28 mouse cellular contexts compared by ENCODE assay signal in the genomic region with DNA sequence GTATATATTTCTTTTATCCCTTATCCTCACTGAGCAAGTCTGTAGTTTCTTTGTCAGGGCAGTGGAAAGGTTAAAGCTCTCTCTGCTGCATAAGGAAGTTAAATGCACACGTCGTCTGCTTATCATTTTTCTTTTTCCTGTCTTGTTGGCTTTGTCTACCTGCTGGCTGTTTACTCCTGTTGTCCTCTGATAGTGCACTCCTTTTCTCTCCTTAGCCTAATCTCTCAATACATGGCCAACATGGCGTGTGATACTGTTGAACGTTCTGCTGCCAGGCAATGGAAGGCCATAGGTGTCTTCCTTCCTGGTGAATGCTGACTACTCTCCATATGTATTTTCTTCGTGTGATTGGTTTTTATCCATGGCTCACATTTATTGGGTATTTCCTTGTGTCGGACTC.
DNase-seq lines count a peak whose midpoint lies in the region; ATAC-seq and TF ChIP-seq lines count a peak whose summit lies in the region.
"Had no signal": no experiment of that assay in that cellular context is flagged by ENCODE, and none has a peak within 500 bp of the region (broad histone marks: within the 10 kb centered on the region; RNA-seq: fewer than 3 reads in every experiment).

No protein-coding gene starts in this region.

- no peak overlapping the region for H3K27ac ChIP-seq in liver, embryonic 14.5 days
- H3K27ac ChIP-seq: forebrain, embryonic 10.5 days; forebrain, embryonic 15.5 days; heart, embryonic 13.5 days; hindbrain, embryonic 10.5 days; hindbrain, embryonic 15.5 days; layer of hippocampus, adult 2 months; limb, embryonic 15.5 days; stomach, embryonic 15.5 days had no signal

- peaks cover 32 to 44% of the 10 kb centered on the region in 2 experiments for H3K4me1 ChIP-seq in liver, embryonic 14.5 days (replicated peaks; ENCODE audit: control insufficient read depth in 2 of 2, insufficient read depth in 2 of 2, low read length in 1 of 2)
- H3K4me1 ChIP-seq: forebrain, embryonic 10.5 days; forebrain, embryonic 15.5 days; hindbrain, embryonic 10.5 days; hindbrain, embryonic 15.5 days; stomach, embryonic 15.5 days had no signal

- H3K27me3 ChIP-seq in liver, embryonic 14.5 days (ENCODE audit: control insufficient read depth, insufficient read depth, low read length), result no peaks in the 10 kb centered on the region
- H3K27me3 ChIP-seq: forebrain, embryonic 15.5 days; heart, embryonic 13.5 days; hindbrain, embryonic 15.5 days; limb, embryonic 15.5 days; stomach, embryonic 15.5 days had no signal

- H3K36me3 ChIP-seq in liver, embryonic 14.5 days (replicated peaks; ENCODE audit: control insufficient read depth, insufficient read depth, low read depth), result no peaks in the 10 kb centered on the region
- H3K36me3 ChIP-seq: forebrain, embryonic 10.5 days; forebrain, embryonic 15.5 days; heart, embryonic 13.5 days; hindbrain, embryonic 10.5 days; hindbrain, embryonic 15.5 days; limb, embryonic 15.5 days; stomach, embryonic 15.5 days had no signal

- 7% methylated on average over 6 of the region's 6 CpGs for WGBS in liver, embryonic 14.5 days (ENCODE audit: insufficient replicate concordance)

- H3K9ac ChIP-seq in liver, embryonic 14.5 days (replicated peaks), result no peak overlapping the region
- H3K9ac ChIP-seq: forebrain, embryonic 15.5 days; heart, embryonic 13.5 days; hindbrain, embryonic 15.5 days; limb, embryonic 15.5 days; stomach, embryonic 15.5 days had no signal

- no peak for TF ChIP-seq CTCF in liver, embryonic 14.5 days (IDR thresholded peaks at IDR 0.05; ENCODE audit: low read depth)

- peak; percentile 90 for TF ChIP-seq EP300 in liver, embryonic 14.5 days (IDR thresholded peaks at IDR 0.05; ENCODE audit: low read depth)

- ATAC-seq in erythroid progenitor cell, adult 5-6 weeks (replicated peaks; ENCODE audit: low FRiP score, poor library complexity, severe bottlenecking), result peak; percentile 68
- peak; percentile 75 for ATAC-seq in liver, embryonic 14.5 days (ENCODE audit: insufficient read depth)
- ATAC-seq in megakaryocyte-erythroid progenitor cell, adult 5-6 weeks (replicated peaks; ENCODE audit: low FRiP score, low TSS enrichment, poor library complexity, severe bottlenecking), result peak; percentile 89
- ATAC-seq: CD4-positive, CD25-positive, alpha-beta regulatory T cell, adult 4 months; forebrain, embryonic 15.5 days; inflammation-experienced regulatory T-cells, adult 6 months had no signal

- peak overlapping the region; percentile 0; the same call in 1 of the 2 replicates for H3K4me2 ChIP-seq in liver, embryonic 14.5 days (ENCODE audit: low read depth)
- H3K4me2 ChIP-seq: forebrain, embryonic 15.5 days; heart, embryonic 13.5 days; hindbrain, embryonic 15.5 days; limb, embryonic 15.5 days; stomach, embryonic 15.5 days had no signal

- peak; percentile 55 for DNase-seq in MEL-GATA-1-ER (ENCODE audit: extremely low read depth, low read depth)
- peak; percentile 41 to 59 (median 55) for DNase-seq in liver, embryonic 14.5 days (ENCODE audit: low read depth in 3 of 3, low spot score in 3 of 3)
- no peak for DNase-seq in left cerebral cortex, adult 18-20 months (ENCODE audit: low spot score in 2 of 2)
- no peak for DNase-seq in cerebellum, postnatal 14 days
- DNase-seq in lung, adult 18-20 months, result no peak
- DNase-seq: adrenal gland, postnatal 10 days; cerebellum, adult 11-12 months; cerebellum, postnatal 25 days; heart, postnatal 10 days; kidney, adult 11 months; kidney, postnatal 36 days; left cerebral cortex, postnatal 4 days; lung, postnatal 36 days; midbrain, embryonic 14.5 days; right cerebral cortex, postnatal 25 days; thymus, postnatal 25 days had no signal

- H3K9me3 ChIP-seq in liver, embryonic 14.5 days (ENCODE audit: control insufficient read depth, low read length), result no peaks in the 10 kb centered on the region
- H3K9me3 ChIP-seq: forebrain, embryonic 10.5 days; forebrain, embryonic 15.5 days; heart, embryonic 13.5 days; hindbrain, embryonic 10.5 days; hindbrain, embryonic 15.5 days; limb, embryonic 15.5 days; stomach, embryonic 15.5 days had no signal

- no peak overlapping the region for H3K4me3 ChIP-seq in liver, embryonic 14.5 days (ENCODE audit: insufficient read depth in 1 of 2, low read depth in 2 of 2, low read length in 2 of 2)
- H3K4me3 ChIP-seq: forebrain, embryonic 10.5 days; forebrain, embryonic 15.5 days; heart, embryonic 13.5 days; hindbrain, embryonic 10.5 days; hindbrain, embryonic 15.5 days; layer of hippocampus, adult 2 months; limb, embryonic 15.5 days; stomach, embryonic 15.5 days had no signal

Comparison
In these comparisons a context has a peak if more than half of its experiments do, and no peak if none do; other contexts are left out.
1. DNase-seq: peak in MEL-GATA-1-ER (single experiment) and liver, embryonic 14.5 days (3 of 3); none in left cerebral cortex, adult 18-20 months (0 of 2), cerebellum, postnatal 14 days (0 of 2) and lung, adult 18-20 months (0 of 2).
2. Peak in every context shown above with its lines, with median percentiles within 50 percentile points of each other: ATAC-seq.